Mouse (Mus musculus): Measurements from ENCODE around the gene Pithd1.
A peak's percentile ranks its signal among the peaks of the same experiment; 100 is the strongest.

GRCm38 (mm10) chr4:135986943-135987710, at the start of gene Pithd1:
- TF ChIP-seq NRF1 (IDR thresholded peaks at IDR 0.05; ENCODE audit: insufficient read depth, low read depth, low read length, poor library complexity, severe bottlenecking) (peak; percentile 97), USF2 (IDR thresholded peaks at IDR 0.05; ENCODE audit: borderline replicate concordance in 1 of 2, insufficient read depth in 1 of 2, low read depth in 1 of 2, low read length in 2 of 2) (no peak), MXI1 (IDR thresholded peaks at IDR 0.05; ENCODE audit: low read depth, low read length) (peak; percentile 71), RAD21 (IDR thresholded peaks at IDR 0.05; ENCODE audit: low read depth, low read length) (no peak), CTCF (IDR thresholded peaks at IDR 0.05 in 2 of 3, conservative IDR thresholded peaks at IDR 0.05 in 1 of 3; ENCODE audit: control insufficient read depth in 1 of 3, insufficient read depth in 1 of 3, low read depth in 2 of 3, low read length in 3 of 3, poor library complexity in 1 of 3, severe bottlenecking in 1 of 3) (peak in 1 of 3 experiments; percentile 15; a peak in 1 of 6 replicates), KAT2A (conservative IDR thresholded peaks at IDR 0.05; ENCODE audit: low read depth, low read length) (no peak; the same call in 1 of the 2 replicates), POLR2A (IDR thresholded peaks at IDR 0.05; ENCODE audit: control insufficient read depth in 1 of 2, insufficient read depth in 1 of 2, low read depth in 1 of 2, low read length in 2 of 2, poor library complexity in 1 of 2) (peak; percentile 96 to 98), ZMIZ1 (IDR thresholded peaks at IDR 0.05; ENCODE audit: low read depth, low read length) (peak; percentile 91), UBTF (IDR thresholded peaks at IDR 0.05; ENCODE audit: borderline replicate concordance, insufficient read depth, low read depth, low read length) (no peak), ZC3H11A (IDR thresholded peaks at IDR 0.05; ENCODE audit: low read depth, low read length) (no peak; the same call in 1 of the 2 replicates)
